Mouse (Mus musculus) limb, embryonic 14.5 days (tissue): ENCODE measurements at regions not wholly inside any gene's neighbourhood (a gene's known extent, or its start where the extent isn't known, plus 50 kb on each side); places are given as distances from the start of the nearest gene placed in this dataset.

Experiments
- ATAC-seq: fragments of 200-750 bp; cut with Nextera tagmentation; 2 replicates; pipeline ENCODE4 v1.8.0; 2017; ENCODE audit warnings: low read depth, moderate number of reproducible peaks, moderate TSS enrichment; ENCODE audit not compliant: low FRiP score
- DNase-seq: peaks from one replicate; pipeline ENCODE4 v3.0.0-alpha.2; 2015; ENCODE audit warnings: low spot score
- H3K27ac ChIP-seq: fragments of 300-500 bp; sonication (generic); replicated peaks from 2 replicates; pipeline ENCODE4 v1.5.1; 2014; ENCODE audit warnings: low read depth, mild to moderate bottlenecking, low read length, moderate library complexity, mixed read lengths
- H3K27me3 ChIP-seq: fragments of 300-500 bp; sonication (generic); 2 replicates; pipeline ENCODE4 v1.6.1; 2014; ENCODE audit warnings: low read length, mixed read lengths; ENCODE audit not compliant: control insufficient read depth, insufficient read depth
- H3K36me3 ChIP-seq: fragments of 300-500 bp; sonication (generic); 2 replicates; pipeline ENCODE4 v1.6.1; 2014; ENCODE audit warnings: mild to moderate bottlenecking, low read length, moderate library complexity, mixed read lengths; ENCODE audit not compliant: control insufficient read depth, insufficient read depth
- H3K4me1 ChIP-seq: fragments of 300-500 bp; sonication (generic); 2 replicates; pipeline ENCODE4 v1.6.1; 2014; ENCODE audit warnings: antibody characterized with exemption, low read length, mixed read lengths; ENCODE audit not compliant: control insufficient read depth, insufficient read depth
- H3K4me2 ChIP-seq: fragments of 300-500 bp; sonication (generic); replicated peaks from 2 replicates; pipeline ENCODE4 v1.6.1; 2014; ENCODE audit warnings: low read depth, mild to moderate bottlenecking, low read length, moderate library complexity; ENCODE audit not compliant: severe bottlenecking
- H3K4me3 ChIP-seq: fragments of 300-500 bp; sonication (generic); replicated peaks from 2 replicates; pipeline ENCODE4 v1.5.1; 2014; ENCODE audit warnings: low read length
- H3K9ac ChIP-seq: fragments of 300-500 bp; sonication (generic); 2 replicates; pipeline ENCODE4 v1.6.1; 2014; ENCODE audit warnings: mild to moderate bottlenecking, low read depth, low read length, moderate library complexity; ENCODE audit not compliant: severe bottlenecking
- H3K9me3 ChIP-seq: fragments of 300-500 bp; sonication (generic); 2 replicates; pipeline ENCODE4 v1.6.1; 2016; ENCODE audit warnings: low read length; ENCODE audit not compliant: control insufficient read depth
- POLR2A ChIP-seq: fragments of 200-500 bp; IDR thresholded peaks from 2 replicates; pipeline ENCODE4 v1.8.0; 2012; ENCODE audit warnings: inconsistent platforms, mild to moderate bottlenecking, moderate library complexity, borderline replicate concordance; ENCODE audit not compliant: insufficient read depth, insufficient read length; ENCODE audit errors: extremely low read depth
- WGBS: fragments of 180-500 bp; shearing (Covaris S2); extraction: QIAGEN DNeasy Blood & Tissue Kit; methylation state at CpG from one replicate; pipeline ENCODE4 v1.1.7; 2014; 5-methylcytosine and 5-hydroxymethylcytosine counted together

DNA sequence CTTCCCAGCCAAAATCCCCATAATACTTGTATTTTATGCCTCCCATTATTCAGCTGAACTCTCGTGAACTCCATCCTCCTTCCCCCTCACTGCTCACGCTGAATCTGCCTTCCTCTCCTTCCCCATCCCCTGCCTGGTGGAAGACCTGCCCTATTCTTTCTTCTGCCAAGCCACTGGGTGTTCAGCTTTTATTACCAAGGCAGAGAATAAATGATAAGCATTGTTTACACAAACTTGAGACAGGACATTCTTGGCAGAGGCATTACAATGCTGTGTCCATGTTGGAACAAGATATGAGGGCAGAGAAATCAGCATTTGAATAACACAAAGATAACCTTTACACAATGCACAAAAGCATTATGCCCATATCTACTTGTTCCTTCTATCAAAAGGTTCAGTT lies 80.2 kb downstream of the Dhrs2 start:
- Histone ChIP-seq H3K27me3 (no peaks in the 10 kb centered on the region), H3K4me1 (no peaks in the 10 kb centered on the region), H3K36me3 (no peaks in the 10 kb centered on the region), H3K27ac (no peak overlapping the region), H3K9ac (no peak overlapping the region), H3K4me2 (no peak overlapping the region), H3K4me3 (no peak overlapping the region), H3K9me3 (no peaks in the 10 kb centered on the region)
- 42% methylated on average over 2 of the region's 2 CpGs for WGBS
- no peak for TF ChIP-seq POLR2A
- DNase-seq (no peak), ATAC-seq (no peak)

DNA sequence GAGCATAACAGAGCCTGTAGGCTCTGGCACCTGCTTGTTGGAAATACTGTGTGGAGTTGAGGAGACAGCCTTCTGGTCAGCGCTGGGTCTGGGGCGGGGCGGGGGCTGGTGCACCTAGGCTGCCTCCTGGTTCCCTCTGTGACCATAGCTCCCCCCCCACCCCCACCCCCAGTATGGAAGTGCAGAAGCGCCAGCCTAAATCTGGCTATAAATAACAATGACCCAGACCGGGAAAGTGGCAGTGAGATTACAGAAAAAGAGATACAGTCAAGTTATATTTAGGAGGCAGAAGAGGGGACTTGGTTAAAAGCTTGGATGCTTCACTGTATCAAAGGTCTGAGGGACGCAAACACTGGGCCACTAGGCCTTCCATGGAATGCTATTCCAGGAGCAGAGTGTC lies 91.8 kb downstream of the Dhrs2 start:
- ATAC-seq, result no peak
- Histone ChIP-seq H3K4me1 (no peaks in the 10 kb centered on the region), H3K27ac (no peak overlapping the region), H3K4me3 (no peak overlapping the region), H3K4me2 (no peak overlapping the region), H3K36me3 (no peaks in the 10 kb centered on the region), H3K27me3 (no peaks in the 10 kb centered on the region), H3K9ac (no peak overlapping the region), H3K9me3 (no peaks in the 10 kb centered on the region)
- 76% methylated on average over 6 of the region's 6 CpGs for WGBS
- no peak for DNase-seq
- TF ChIP-seq POLR2A, result no peak

DNA sequence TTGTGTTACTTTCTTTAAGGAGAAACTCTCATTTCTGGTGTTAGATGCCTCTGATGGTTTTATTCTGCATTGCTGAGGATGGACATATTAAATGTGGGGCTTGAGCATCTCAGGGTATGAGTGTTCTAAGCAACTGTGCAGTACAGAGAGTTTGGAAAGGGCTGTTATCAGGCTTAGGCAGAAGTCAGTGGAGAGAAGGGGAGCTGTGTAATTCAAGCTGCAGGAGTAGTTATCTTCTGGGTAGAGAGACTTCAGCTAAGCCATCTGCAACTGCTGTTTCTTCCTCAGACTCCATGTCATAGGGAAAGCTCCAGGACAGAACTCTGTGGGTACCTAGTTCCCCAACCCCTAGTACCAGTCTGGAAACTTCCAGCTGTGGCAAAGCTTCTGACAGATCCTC lies 102.1 kb downstream of the Dhrs2 start:
- no peak overlapping the region for H3K9ac ChIP-seq
- no peak overlapping the region for H3K27ac ChIP-seq
- H3K4me3 ChIP-seq, result no peak overlapping the region
- H3K4me1 ChIP-seq, result no peaks in the 10 kb centered on the region
- DNase-seq (no peak), ATAC-seq (no peak)
- no peak overlapping the region for H3K4me2 ChIP-seq
- no peaks in the 10 kb centered on the region for H3K9me3 ChIP-seq
- H3K36me3 ChIP-seq, result no peaks in the 10 kb centered on the region
- TF ChIP-seq POLR2A, result no peak
- H3K27me3 ChIP-seq, result no peaks in the 10 kb centered on the region

DNA sequence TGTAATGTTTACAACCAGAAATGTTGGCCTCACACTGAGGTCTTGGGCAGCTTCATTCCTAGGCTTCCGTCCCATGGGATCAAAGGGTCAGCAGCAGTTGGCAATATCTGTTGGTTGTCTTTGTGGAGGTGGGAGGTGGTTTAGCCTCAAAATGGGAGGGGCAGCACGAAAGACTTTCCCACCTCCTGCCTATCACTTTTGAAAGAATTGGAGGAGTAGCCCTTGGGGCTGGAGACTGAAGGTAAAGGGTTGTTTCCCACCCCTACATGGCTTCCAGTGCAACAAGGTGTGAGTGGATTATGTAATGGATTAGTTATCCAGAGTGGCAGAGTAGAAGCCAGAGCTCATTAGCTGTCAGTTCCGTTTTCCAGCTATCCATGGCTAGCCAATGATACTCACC lies 102.5 kb downstream of the Dhrs2 start:
- Histone ChIP-seq H3K4me1 (no peaks in the 10 kb centered on the region), H3K27me3 (no peaks in the 10 kb centered on the region), H3K9ac (no peak overlapping the region), H3K9me3 (no peaks in the 10 kb centered on the region), H3K27ac (no peak overlapping the region), H3K36me3 (no peaks in the 10 kb centered on the region), H3K4me2 (no peak overlapping the region), H3K4me3 (no peak overlapping the region)
- no peak for ATAC-seq
- DNase-seq, result no peak
- 37% methylated on average over 3 of the region's 3 CpGs for WGBS
- no peak for TF ChIP-seq POLR2A

DNA sequence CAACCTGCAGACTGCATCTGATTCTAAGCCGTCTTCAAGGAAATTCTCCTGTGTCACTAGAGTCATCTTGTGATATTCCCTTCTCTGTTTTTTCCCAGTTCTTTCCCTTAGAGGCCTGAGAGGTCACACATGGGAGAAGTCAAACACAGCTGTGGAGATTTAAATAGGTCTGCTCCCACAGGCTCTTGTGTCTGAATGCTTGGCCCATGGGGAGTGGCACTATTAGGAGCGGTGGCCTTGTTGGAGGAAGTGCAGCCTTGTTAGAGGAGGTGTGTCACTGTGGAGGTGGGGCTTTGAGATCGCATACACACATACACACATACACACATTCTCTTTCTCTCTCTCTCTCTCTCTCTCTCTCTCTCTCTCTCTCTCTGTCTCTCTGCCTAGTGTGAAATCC lies 112.0 kb downstream of the Dhrs2 start:
- Histone ChIP-seq H3K36me3 (no peaks in the 10 kb centered on the region), H3K4me3 (no peak overlapping the region), H3K9ac (no peak overlapping the region), H3K27me3 (no peaks in the 10 kb centered on the region), H3K4me1 (no peaks in the 10 kb centered on the region), H3K9me3 (no peaks in the 10 kb centered on the region), H3K27ac (no peak overlapping the region), H3K4me2 (no peak overlapping the region)
- 53% methylated on average over 3 of the region's 3 CpGs for WGBS
- no peak for TF ChIP-seq POLR2A
- ATAC-seq, result no peak
- DNase-seq, result no peak

DNA sequence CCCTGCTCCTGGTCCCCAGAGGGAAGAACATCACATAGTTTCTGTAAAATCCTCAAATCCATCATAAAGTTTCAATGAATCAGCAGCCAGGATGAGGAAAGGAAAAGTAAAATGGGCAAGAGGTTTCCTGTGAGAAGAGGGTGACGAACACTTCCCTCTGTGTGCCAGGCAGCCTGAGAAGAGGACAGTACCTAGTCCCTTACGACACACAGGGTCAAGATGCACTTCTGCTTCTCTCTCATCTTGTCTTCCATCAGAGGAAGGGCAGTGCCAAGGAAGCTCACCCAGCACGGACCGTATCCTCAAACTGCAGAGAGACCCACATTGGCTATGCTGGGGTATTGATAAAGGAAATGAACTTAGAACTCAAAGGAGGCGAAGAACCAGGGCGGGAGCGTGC lies 112.5 kb downstream of the Dhrs2 start:
- TF ChIP-seq POLR2A, result no peak
- Histone ChIP-seq H3K9me3 (no peaks in the 10 kb centered on the region), H3K4me3 (no peak overlapping the region), H3K4me2 (no peak overlapping the region), H3K27me3 (no peaks in the 10 kb centered on the region), H3K9ac (no peak overlapping the region), H3K4me1 (no peaks in the 10 kb centered on the region), H3K36me3 (no peaks in the 10 kb centered on the region), H3K27ac (no peak overlapping the region)
- no peak for ATAC-seq
- DNase-seq, result no peak
- 89% methylated on average over 7 of the region's 7 CpGs for WGBS
